Mouse (Mus musculus): Measurements from ENCODE around the gene Gm20388. TPM values are rescaled to one million over a fixed set of nuclear protein-coding genes. Genes with fewer than 3 reads are reported as not detected.

Gene Gm20388
- polyA plus RNA-seq, 1 experiment from 2014 or later, result 5.5 TPM

GRCm38 (mm10) chr8:122648192-122648970, 2737.7 kb downstream of the Gm20388 start:
- H3K4me3 ChIP-seq, result no peak overlapping the region
- H3K27ac ChIP-seq, result no peak overlapping the region
- H3K27me3 ChIP-seq, result 0 out of 2 replicates have a peak, but pooled peaks cover 6% of the 10 kb centered on the region
- H3K9ac ChIP-seq, result no peak overlapping the region
- no peak overlapping the region for H3K4me2 ChIP-seq
- WGBS, result 57% methylated on average over 15 of the region's 15 CpGs
- no peaks in the 10 kb centered on the region for H3K4me1 ChIP-seq
- no peak for ATAC-seq (ENCODE audit: borderline replicate concordance, extremely low read depth, low FRiP score, low TSS enrichment)
- 0 out of 2 replicates have a peak, but pooled peaks cover 7% of the 10 kb centered on the region for H3K36me3 ChIP-seq
- H3K9me3 ChIP-seq, result no peaks in the 10 kb centered on the region

GRCm38 (mm10) chr8:122651326-122651921, 2740.8 kb downstream of the Gm20388 start:
- no peak for ATAC-seq (ENCODE audit: borderline replicate concordance, extremely low read depth, low FRiP score, low TSS enrichment)
- H3K27me3 ChIP-seq, result no peaks in the 10 kb centered on the region
- WGBS, result 67% methylated on average over 16 of the region's 16 CpGs
- H3K9ac ChIP-seq, result no peak overlapping the region
- no peaks in the 10 kb centered on the region for H3K9me3 ChIP-seq
- H3K27ac ChIP-seq, result no peak overlapping the region
- H3K4me2 ChIP-seq, result no peak overlapping the region
- no peak overlapping the region for H3K4me3 ChIP-seq
- peaks cover 28% of the 10 kb centered on the region for H3K4me1 ChIP-seq
- 0 out of 2 replicates have a peak, but pooled peaks cover 7% of the 10 kb centered on the region for H3K36me3 ChIP-seq

GRCm38 (mm10) chr8:122652643-122653042, 2742.0 kb downstream of the Gm20388 start:
- no peaks in the 10 kb centered on the region for H3K27me3 ChIP-seq
- 62% methylated on average over 6 of the region's 6 CpGs for WGBS
- H3K36me3 ChIP-seq, result 0 out of 2 replicates have a peak, but pooled peaks cover 6% of the 10 kb centered on the region
- no peak for ATAC-seq (ENCODE audit: borderline replicate concordance, extremely low read depth, low FRiP score, low TSS enrichment)
- H3K27ac ChIP-seq, result no peak overlapping the region
- H3K9me3 ChIP-seq, result no peaks in the 10 kb centered on the region
- H3K4me2 ChIP-seq, result no peak overlapping the region
- H3K4me1 ChIP-seq, result peaks cover 31% of the 10 kb centered on the region
- H3K4me3 ChIP-seq, result no peak overlapping the region
- H3K9ac ChIP-seq, result no peak overlapping the region

- Histone ChIP-seq H3K27ac (peak overlapping the region; percentile 13; the same call in 1 of the 2 replicates), H3K4me3 (no peak overlapping the region), H3K9me3 (no peaks in the 10 kb centered on the region), H3K9ac (no peak overlapping the region), H3K4me1 (peaks cover 37% of the 10 kb centered on the region), H3K27me3 (no peaks in the 10 kb centered on the region), H3K4me2 (no peak overlapping the region), H3K36me3 (no peaks in the 10 kb centered on the region)
- ATAC-seq (ENCODE audit: borderline replicate concordance, extremely low read depth, low FRiP score, low TSS enrichment), result peak; percentile 61
- WGBS, result 9% methylated on average over 7 of the region's 7 CpGs
These were observed 2744.1 kb downstream of the Gm20388 start for GRCm38 (mm10) chr8:122654768-122655167.

- Histone ChIP-seq H3K4me1 (peaks cover 46% of the 10 kb centered on the region), H3K27me3 (no peaks in the 10 kb centered on the region), H3K27ac (no peak overlapping the region), H3K9me3 (no peaks in the 10 kb centered on the region), H3K4me3 (no peak overlapping the region), H3K36me3 (no peaks in the 10 kb centered on the region), H3K9ac (no peak overlapping the region), H3K4me2 (no peak overlapping the region)
- ATAC-seq (ENCODE audit: borderline replicate concordance, extremely low read depth, low FRiP score, low TSS enrichment), result no peak
- 52% methylated on average over 13 of the region's 13 CpGs for WGBS
These were observed 2745.7 kb downstream of the Gm20388 start for GRCm38 (mm10) chr8:122656056-122656999.

GRCm38 (mm10) chr8:122658149-122658806, 2747.6 kb downstream of the Gm20388 start:
- ATAC-seq (ENCODE audit: borderline replicate concordance, extremely low read depth, low FRiP score, low TSS enrichment), result no peak
- Histone ChIP-seq H3K4me3 (no peak overlapping the region), H3K4me2 (no peak overlapping the region), H3K9ac (no peak overlapping the region), H3K36me3 (no peaks in the 10 kb centered on the region), H3K27me3 (no peaks in the 10 kb centered on the region), H3K9me3 (no peaks in the 10 kb centered on the region), H3K27ac (no peak overlapping the region), H3K4me1 (peaks cover 63% of the 10 kb centered on the region)
- 64% methylated on average over 10 of the region's 10 CpGs for WGBS

- no peak overlapping the region for H3K4me2 ChIP-seq
- 74% methylated on average over 9 of the region's 9 CpGs for WGBS
- no peak overlapping the region for H3K4me3 ChIP-seq
- no peaks in the 10 kb centered on the region for H3K27me3 ChIP-seq
- ATAC-seq (ENCODE audit: borderline replicate concordance, extremely low read depth, low FRiP score, low TSS enrichment), result no peak
- H3K9ac ChIP-seq, result no peak overlapping the region
- no peak overlapping the region for H3K27ac ChIP-seq
- no peaks in the 10 kb centered on the region for H3K36me3 ChIP-seq
- peaks cover 66% of the 10 kb centered on the region for H3K4me1 ChIP-seq
- no peaks in the 10 kb centered on the region for H3K9me3 ChIP-seq
These were observed 2748.1 kb downstream of the Gm20388 start for GRCm38 (mm10) chr8:122658807-122659160.

- 67% methylated on average over 2 of the region's 2 CpGs for WGBS
- Histone ChIP-seq H3K4me2 (no peak overlapping the region), H3K27me3 (no peaks in the 10 kb centered on the region), H3K9me3 (no peaks in the 10 kb centered on the region), H3K9ac (no peak overlapping the region), H3K4me3 (no peak overlapping the region), H3K36me3 (no peaks in the 10 kb centered on the region), H3K4me1 (peaks cover 65% of the 10 kb centered on the region), H3K27ac (no peak overlapping the region)
- no peak for ATAC-seq (ENCODE audit: borderline replicate concordance, extremely low read depth, low FRiP score, low TSS enrichment)
These were observed 2749.4 kb downstream of the Gm20388 start for GRCm38 (mm10) chr8:122660022-122660421.

GRCm38 (mm10) chr8:122661138-122661537, 2750.5 kb downstream of the Gm20388 start:
- Histone ChIP-seq H3K4me3 (no peak overlapping the region), H3K9me3 (no peaks in the 10 kb centered on the region), H3K4me1 (peaks cover 64% of the 10 kb centered on the region), H3K9ac (no peak overlapping the region), H3K27ac (peak overlapping the region; percentile 40), H3K27me3 (no peaks in the 10 kb centered on the region), H3K4me2 (no peak overlapping the region; the same call in 1 of the 2 replicates), H3K36me3 (no peaks in the 10 kb centered on the region)
- ATAC-seq (ENCODE audit: borderline replicate concordance, extremely low read depth, low FRiP score, low TSS enrichment), result peak; percentile 82
- 22% methylated on average over 7 of the region's 7 CpGs for WGBS

GRCm38 (mm10) chr8:122661894-122662293, 2751.3 kb downstream of the Gm20388 start:
- ATAC-seq (ENCODE audit: borderline replicate concordance, extremely low read depth, low FRiP score, low TSS enrichment), result no peak
- H3K9me3 ChIP-seq, result no peaks in the 10 kb centered on the region
- no peak overlapping the region for H3K4me2 ChIP-seq
- no peak overlapping the region for H3K9ac ChIP-seq
- no peak overlapping the region for H3K4me3 ChIP-seq
- 57% methylated on average over 2 of the region's 2 CpGs for WGBS
- H3K36me3 ChIP-seq, result no peaks in the 10 kb centered on the region
- peaks cover 67% of the 10 kb centered on the region for H3K4me1 ChIP-seq
- H3K27ac ChIP-seq, result no peak overlapping the region
- H3K27me3 ChIP-seq, result no peaks in the 10 kb centered on the region

- no peak overlapping the region for H3K27ac ChIP-seq
- H3K4me2 ChIP-seq, result no peak overlapping the region
- H3K9me3 ChIP-seq, result no peaks in the 10 kb centered on the region
- WGBS, result 56% methylated on average over 3 of the region's 3 CpGs
- no peak overlapping the region for H3K9ac ChIP-seq
- H3K4me1 ChIP-seq, result peaks cover 79% of the 10 kb centered on the region
- no peaks in the 10 kb centered on the region for H3K36me3 ChIP-seq
- no peak overlapping the region for H3K4me3 ChIP-seq
- no peak for ATAC-seq (ENCODE audit: borderline replicate concordance, extremely low read depth, low FRiP score, low TSS enrichment)
- H3K27me3 ChIP-seq, result no peaks in the 10 kb centered on the region
These were observed 2752.5 kb downstream of the Gm20388 start for GRCm38 (mm10) chr8:122663106-122663505.

All from lung, embryonic 15.5 days (tissue).